Mouse (Mus musculus): ENCODE results near the gene Hist1h2ak. TPM values are rescaled to one million over a fixed set of nuclear protein-coding genes. Genes with fewer than 3 reads are reported as not detected.
"Not testable (repeated sequence)": the region's sequence is repeated elsewhere in the genome, so short reads cannot be mapped to it uniquely, and the experiment has no call there.

Gene Hist1h2ak
- polyA plus RNA-seq, 1 experiment from 2014 or later, result 9.5 TPM

DNA sequence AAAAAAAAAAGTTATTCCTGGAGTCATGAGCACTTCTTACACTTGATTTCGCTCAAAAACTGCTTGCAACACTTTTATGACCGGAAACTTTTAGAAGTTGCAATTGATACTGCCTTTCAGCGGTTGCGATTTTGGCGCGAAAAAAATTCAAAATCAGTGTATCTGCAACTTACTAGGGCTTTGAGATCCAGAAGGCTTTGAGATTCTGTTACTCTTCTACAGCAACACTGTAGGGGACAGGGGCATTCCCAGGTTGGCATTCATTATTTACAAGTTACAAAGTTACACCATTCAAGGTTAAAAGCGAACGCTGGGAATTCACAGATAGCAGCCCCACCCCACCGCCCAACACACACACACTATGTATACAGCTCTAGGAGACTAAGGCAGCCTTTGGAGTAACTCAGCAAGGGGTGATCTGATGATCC, 30.1 kb upstream of the Hist1h2ak start:
- Histone ChIP-seq H3K9ac (peak overlapping the region; percentile 74), H3K4me3 (peak overlapping the region; percentile 55), H3K4me1 (peaks cover 52% of the 10 kb centered on the region), H3K27me3 (replicated peaks) (no peaks in the 10 kb centered on the region), H3K36me3 (no peaks in the 10 kb centered on the region), H3K27ac (replicated peaks) (peak overlapping the region; percentile 87), H3K9me3 (no peaks in the 10 kb centered on the region), H3K4me2 (peak overlapping the region; percentile 79)
- ATAC-seq (ENCODE audit: extremely low read depth, insufficient number of reproducible peaks, low FRiP score, low TSS enrichment), result no peak
- WGBS, result 2% methylated on average over 9 of the region's 9 CpGs

DNA sequence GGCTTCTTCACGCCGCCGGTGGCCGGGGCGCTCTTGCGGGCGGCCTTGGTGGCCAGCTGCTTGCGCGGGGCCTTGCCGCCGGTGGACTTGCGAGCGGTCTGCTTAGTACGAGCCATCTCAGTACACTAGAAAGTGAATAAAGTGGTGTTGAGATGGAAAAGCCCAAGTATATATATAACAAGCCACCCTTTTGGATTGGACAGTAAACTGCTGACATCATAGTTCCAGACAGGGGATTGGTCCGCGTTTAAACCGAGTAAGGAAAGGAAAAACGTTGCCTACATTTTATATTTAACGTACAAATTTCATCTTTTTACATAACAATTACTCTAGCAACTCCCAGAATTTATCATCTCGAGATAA, 29.6 kb upstream of the Hist1h2ak start, which contains the start of gene Hist1h3i:
Gene Hist1h3i, minus strand, starts transcription at position 116 of the 363 bp plus-strand sequence.
- whole genome bisulfite sequencing, result under 1% methylated on average over 11 of the region's 20 CpGs
- ATAC-seq (ENCODE audit: extremely low read depth, insufficient number of reproducible peaks, low FRiP score, low TSS enrichment), result peak; percentile 59

DNA sequence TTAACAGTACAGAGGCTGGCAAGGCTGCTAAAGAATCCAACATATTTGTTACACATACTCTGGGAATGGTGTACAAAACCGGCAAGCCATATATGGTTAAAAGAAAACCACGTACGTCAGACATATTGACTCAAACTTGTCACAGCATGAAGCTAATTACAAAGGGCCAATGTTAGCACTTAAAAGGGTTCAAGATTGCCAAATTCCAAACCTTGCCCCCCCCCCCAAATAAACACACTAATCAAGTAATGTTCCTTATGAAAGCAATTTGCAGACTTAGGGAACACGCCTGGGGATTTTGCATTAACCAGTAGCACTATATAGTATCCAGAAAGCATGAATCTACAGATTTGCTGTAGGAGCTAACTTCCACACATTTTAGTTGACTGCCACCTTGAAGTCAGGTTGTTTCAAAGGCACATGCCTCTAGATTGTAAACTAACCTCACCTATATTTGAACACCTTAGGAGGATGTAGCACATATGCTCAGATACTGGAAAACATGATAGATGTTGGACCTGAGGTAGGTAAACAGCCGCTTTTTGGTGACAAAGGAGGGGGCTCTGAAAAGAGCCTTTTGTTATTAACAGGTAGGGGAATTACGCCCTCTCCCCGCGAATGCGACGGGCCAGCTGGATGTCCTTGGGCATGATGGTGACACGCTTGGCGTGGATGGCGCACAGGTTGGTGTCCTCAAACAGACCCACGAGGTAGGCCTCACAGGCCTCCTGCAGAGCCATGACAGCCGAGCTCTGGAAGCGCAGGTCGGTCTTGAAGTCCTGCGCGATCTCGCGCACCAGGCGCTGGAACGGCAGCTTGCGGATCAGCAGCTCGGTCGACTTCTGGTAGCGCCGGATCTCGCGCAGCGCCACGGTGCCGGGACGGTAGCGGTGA, 29.0 kb upstream of the Hist1h2ak start:
- peak overlapping the region; percentile 79 for H3K4me2 ChIP-seq
- peak overlapping the region; percentile 87 for H3K9ac ChIP-seq
- H3K36me3 ChIP-seq; H3K9me3 ChIP-seq; ATAC-seq (ENCODE audit: extremely low read depth, insufficient number of reproducible peaks, low FRiP score, low TSS enrichment); H3K27me3 ChIP-seq (replicated peaks): not testable (repeated sequence)
- H3K4me3 ChIP-seq, result peak overlapping the region; percentile 55
- 3% methylated on average over 14 of the region's 35 CpGs for WGBS
- H3K4me1 ChIP-seq, result peaks cover 49% of the 10 kb centered on the region
- H3K27ac ChIP-seq (replicated peaks), result peak overlapping the region; percentile 87

More for the DNA sequence above, 29.6 kb upstream of the Hist1h2ak start, which contains the start of gene Hist1h3i:
- no peaks in the 10 kb centered on the region for H3K9me3 ChIP-seq
- peak within 1 kb of the TSS; percentile 79 for H3K4me2 ChIP-seq
- peaks cover 49% of the 10 kb centered on the region for H3K4me1 ChIP-seq
- no peaks in the 10 kb centered on the region for H3K27me3 ChIP-seq (replicated peaks)
- peak within 1 kb of the TSS; percentile 87 for H3K9ac ChIP-seq
- peak within 1 kb of the TSS; percentile 87 for H3K27ac ChIP-seq (replicated peaks)
- H3K36me3 ChIP-seq, result no peaks in the 10 kb centered on the region
- peak within 1 kb of the TSS; percentile 55 for H3K4me3 ChIP-seq

GRCm38 (mm10) chr13:21781639-21782038, 28.0 kb upstream of the Hist1h2ak start:
- Histone ChIP-seq H3K27me3 (replicated peaks) (no peaks in the 10 kb centered on the region), H3K27ac (replicated peaks) (no peak overlapping the region), H3K9ac (no peak overlapping the region), H3K4me3 (no peak overlapping the region), H3K9me3 (no peaks in the 10 kb centered on the region), H3K4me1 (peaks cover 49% of the 10 kb centered on the region), H3K36me3 (no peaks in the 10 kb centered on the region), H3K4me2 (peak overlapping the region; percentile 22; the same call in 1 of the 2 replicates)
- 90% methylated on average over 1 of the region's 1 CpGs for WGBS
- no peak for ATAC-seq (ENCODE audit: extremely low read depth, insufficient number of reproducible peaks, low FRiP score, low TSS enrichment)

- ATAC-seq (ENCODE audit: extremely low read depth, insufficient number of reproducible peaks, low FRiP score, low TSS enrichment), result no peak
- H3K9me3 ChIP-seq, result no peaks in the 10 kb centered on the region
- peak overlapping the region; percentile 67 for H3K4me3 ChIP-seq
- peak overlapping the region; percentile 79 for H3K4me2 ChIP-seq
- peak overlapping the region; percentile 92 for H3K9ac ChIP-seq
- peak overlapping the region; percentile 92 for H3K27ac ChIP-seq (replicated peaks)
- 36% methylated on average over 6 of the region's 6 CpGs for WGBS
- H3K36me3 ChIP-seq, result no peaks in the 10 kb centered on the region
- no peaks in the 10 kb centered on the region for H3K27me3 ChIP-seq (replicated peaks)
- peaks cover 44% of the 10 kb centered on the region for H3K4me1 ChIP-seq
These were observed 27.5 kb upstream of the Hist1h2ak start for GRCm38 (mm10) chr13:21781021-21781555.

DNA sequence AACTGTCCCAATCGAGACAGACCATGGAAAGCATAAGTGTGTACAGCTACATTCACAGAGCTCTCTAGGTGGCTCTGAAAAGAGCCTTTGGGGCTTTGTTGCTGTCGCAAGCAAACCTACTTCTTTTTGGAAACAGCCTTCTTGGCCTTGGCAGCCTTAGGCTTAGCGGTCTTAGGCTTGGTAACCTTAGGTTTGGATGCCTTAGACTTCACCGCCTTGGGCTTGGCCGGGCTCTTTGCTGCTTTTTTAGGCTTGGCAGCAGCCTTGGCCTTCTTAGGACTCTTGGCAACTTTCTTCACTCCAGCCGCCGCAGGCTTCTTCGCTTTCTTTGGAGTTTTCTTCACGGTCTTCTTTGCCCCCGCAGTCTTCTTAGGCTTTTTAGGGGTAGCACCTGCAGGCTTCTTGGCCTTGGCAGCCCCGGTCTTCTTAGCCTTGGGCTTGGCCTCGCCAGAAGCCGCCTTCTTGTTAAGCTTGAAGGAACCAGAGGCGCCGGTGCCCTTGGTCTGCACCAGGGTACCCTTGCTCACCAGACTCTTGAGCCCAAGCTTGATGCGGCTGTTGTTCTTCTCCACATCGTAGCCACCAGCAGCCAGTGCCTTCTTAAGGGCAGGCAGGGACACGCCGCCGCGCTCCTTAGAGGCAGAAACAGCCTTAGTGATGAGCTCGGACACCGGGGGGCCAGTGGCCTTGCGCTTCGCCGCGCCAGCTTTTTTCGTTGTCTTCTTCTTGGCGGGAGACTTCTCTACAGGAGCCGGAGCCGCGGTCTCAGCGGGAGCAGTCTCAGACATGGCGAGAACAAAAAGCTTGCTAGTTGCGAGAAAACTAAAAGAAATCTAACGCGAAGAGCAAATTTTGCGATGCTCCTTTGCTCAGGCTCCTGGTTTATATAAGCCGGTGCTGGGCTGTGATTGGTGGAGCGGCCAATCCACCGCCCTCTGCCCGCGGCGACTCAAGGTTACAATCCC, 26.4 kb upstream of the Hist1h2ak start, which contains the start of gene Hist1h1b:
Gene Hist1h1b, minus strand, starts transcription at position 859 of the 965 bp plus-strand sequence.
- Histone ChIP-seq H3K4me3 (peak within 1 kb of the TSS; percentile 67), H3K4me2 (peak within 1 kb of the TSS; percentile 79), H3K27ac (replicated peaks) (peak within 1 kb of the TSS; percentile 92), H3K9me3 (no peaks in the 10 kb centered on the region), H3K27me3 (replicated peaks) (no peaks in the 10 kb centered on the region), H3K36me3 (no peaks in the 10 kb centered on the region), H3K9ac (peak within 1 kb of the TSS; percentile 92), H3K4me1 (peaks cover 38% of the 10 kb centered on the region)
- under 1% methylated on average over 44 of the region's 44 CpGs for WGBS
- peak; percentile 12; the same call in 1 of the 2 replicates for ATAC-seq (ENCODE audit: extremely low read depth, insufficient number of reproducible peaks, low FRiP score, low TSS enrichment)

DNA sequence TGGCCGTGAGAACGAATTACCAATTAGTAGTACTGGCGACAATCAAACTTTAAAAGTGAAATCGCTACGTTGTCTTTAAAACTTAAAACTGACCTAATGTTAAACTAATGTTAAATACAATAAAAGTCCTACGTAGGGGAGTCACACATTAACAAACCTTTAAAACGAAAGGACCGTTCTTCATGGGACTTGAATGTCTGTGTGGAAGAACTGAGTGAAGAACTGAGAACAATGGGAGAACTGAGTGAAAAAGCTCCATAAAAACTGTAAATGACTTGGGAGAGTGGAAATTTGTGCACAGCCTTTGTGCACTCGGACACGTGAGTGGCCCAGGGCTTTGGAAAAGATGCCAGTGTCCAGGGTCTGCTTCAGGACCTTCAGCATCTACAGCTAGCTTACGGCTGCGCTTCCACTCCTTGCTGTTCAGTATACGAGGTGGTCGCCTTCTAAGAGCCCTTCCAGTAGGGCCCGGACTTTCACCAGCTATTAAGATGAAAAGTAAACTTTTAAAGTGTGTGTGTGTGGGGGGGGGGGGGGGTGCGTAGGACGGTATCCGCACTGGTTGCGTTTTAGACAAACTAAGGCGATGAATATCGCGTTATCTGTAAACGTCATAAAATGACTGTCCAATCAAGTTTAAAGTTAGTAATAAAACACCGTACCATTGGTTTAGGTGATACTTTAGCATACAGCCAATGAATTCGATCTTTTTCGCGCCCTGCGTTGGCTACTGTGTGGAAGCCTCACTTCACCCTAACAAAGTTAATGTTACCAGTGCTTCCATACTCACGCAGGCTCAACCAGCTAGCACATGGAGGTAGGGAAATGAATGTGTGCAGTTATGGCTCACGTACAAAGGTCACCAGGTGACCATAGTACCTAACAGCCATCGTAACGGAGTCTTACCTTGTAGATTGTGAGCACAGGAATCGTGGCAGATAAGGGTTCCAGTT, 25.5 kb upstream of the Hist1h2ak start:
- WGBS, result 7% methylated on average over 33 of the region's 33 CpGs
- no peaks in the 10 kb centered on the region for H3K27me3 ChIP-seq (replicated peaks)
- no peaks in the 10 kb centered on the region for H3K9me3 ChIP-seq

GRCm38 (mm10) chr13:21755707-21756106, 2.1 kb upstream of the Hist1h2ak start:
- Histone ChIP-seq H3K4me2 (peak overlapping the region; percentile 81), H3K4me3 (peak overlapping the region; percentile 58), H3K4me1 (peaks cover 38% of the 10 kb centered on the region), H3K36me3 (no peaks in the 10 kb centered on the region), H3K9ac (peak overlapping the region; percentile 66; the same call in 1 of the 2 replicates), H3K27me3 (replicated peaks) (no peaks in the 10 kb centered on the region), H3K9me3 (no peaks in the 10 kb centered on the region), H3K27ac (replicated peaks) (no peak overlapping the region)
- no peak for ATAC-seq (ENCODE audit: extremely low read depth, insufficient number of reproducible peaks, low FRiP score, low TSS enrichment)
- WGBS, result 82% methylated on average over 1 of the region's 1 CpGs

More for the DNA sequence above, 25.5 kb upstream of the Hist1h2ak start:
- no peaks in the 10 kb centered on the region for H3K36me3 ChIP-seq
- peak overlapping the region; percentile 67 for H3K4me3 ChIP-seq
- peaks cover 33% of the 10 kb centered on the region for H3K4me1 ChIP-seq
- peak overlapping the region; percentile 92 for H3K27ac ChIP-seq (replicated peaks)
- ATAC-seq (ENCODE audit: extremely low read depth, insufficient number of reproducible peaks, low FRiP score, low TSS enrichment), result peak; percentile 57; the same call in 1 of the 2 replicates
- H3K4me2 ChIP-seq, result peak overlapping the region; percentile 79
- H3K9ac ChIP-seq, result peak overlapping the region; percentile 92

- Histone ChIP-seq H3K4me3 (peak overlapping the region; percentile 58), H3K4me2 (peak overlapping the region; percentile 81), H3K4me1 (peaks cover 44% of the 10 kb centered on the region), H3K9ac (peak overlapping the region; percentile 84), H3K27ac (replicated peaks) (peak overlapping the region; percentile 93)
- WGBS, result 0% methylated on average over 23 of the region's 26 CpGs
- not testable (repeated sequence) for H3K36me3 ChIP-seq; H3K9me3 ChIP-seq; ATAC-seq (ENCODE audit: extremely low read depth, insufficient number of reproducible peaks, low FRiP score, low TSS enrichment); H3K27me3 ChIP-seq (replicated peaks)
These were observed 821 bp upstream of the Hist1h2ak start for GRCm38 (mm10) chr13:21754294-21755001.

Data from heart, embryonic 13.5 days (tissue).